Mouse (Mus musculus): ENCODE data around the gene Thsd7b. TPM values are rescaled to one million over a fixed set of nuclear protein-coding genes. Genes with fewer than 3 reads are reported as not detected.

Gene Thsd7b
- 12.2 and 19.9 TPM in 2 replicates for total RNA-seq (2014; rRNA removed)
- 5.2 and 8.0 TPM in 2 replicates for polyA plus RNA-seq (2015; fragmentation: Nextera tagmentation; extraction: Ambion mirVana)

GRCm38 (mm10) chr1:129272982-129273937, at the start of gene Thsd7b:
TSS of gene Thsd7b (plus strand) at chr1:129273302.
- ATAC-seq: peak; percentile 73
- H3K4me1 ChIP-seq (ENCODE audit: insufficient read depth): peaks cover 11% of the 10 kb centered on the region; the same call in 1 of the 2 replicates
- H3K9ac ChIP-seq: peak within 1 kb of the TSS; percentile 66
- no peak within 1 kb of the TSS for H3K27ac ChIP-seq (ENCODE audit: low read depth, low read length)
- H3K4me2 ChIP-seq (ENCODE audit: low read depth): peak within 1 kb of the TSS; percentile 91
- no peaks in the 10 kb centered on the region; the same call in 1 of the 2 replicates for H3K27me3 ChIP-seq (ENCODE audit: insufficient read depth, low read length)
- TF ChIP-seq CTCF (IDR thresholded peaks at IDR 0.05; ENCODE audit: low read depth): no peak
- no peaks in the 10 kb centered on the region for H3K36me3 ChIP-seq (ENCODE audit: insufficient read depth)
- peak within 1 kb of the TSS; percentile 59 for H3K4me3 ChIP-seq (ENCODE audit: low read depth, low read length)
- WGBS: under 1% methylated on average over 36 of the region's 45 CpGs
- H3K9me3 ChIP-seq (ENCODE audit: low read length): no peaks in the 10 kb centered on the region
- peak; percentile 61 for DNase-seq

- Histone ChIP-seq H3K4me2 (ENCODE audit: low read depth) (no peak overlapping the region), H3K36me3 (ENCODE audit: insufficient read depth) (no peaks in the 10 kb centered on the region), H3K4me1 (ENCODE audit: insufficient read depth) (no peaks in the 10 kb centered on the region), H3K27me3 (ENCODE audit: insufficient read depth, low read length) (no peaks in the 10 kb centered on the region), H3K27ac (ENCODE audit: low read depth, low read length) (no peak overlapping the region), H3K4me3 (ENCODE audit: low read depth, low read length) (no peak overlapping the region), H3K9ac (no peak overlapping the region), H3K9me3 (ENCODE audit: low read length) (no peaks in the 10 kb centered on the region)
- 37% methylated on average over 3 of the region's 3 CpGs for WGBS
- no peak; the same call in 1 of the 2 replicates for ATAC-seq
- TF ChIP-seq CTCF (IDR thresholded peaks at IDR 0.05; ENCODE audit: low read depth): peak; percentile 66
- DNase-seq: peak; percentile 39
These were observed 28.8 kb upstream of the Thsd7b start for GRCm38 (mm10) chr1:129244292-129244691.

DNA sequence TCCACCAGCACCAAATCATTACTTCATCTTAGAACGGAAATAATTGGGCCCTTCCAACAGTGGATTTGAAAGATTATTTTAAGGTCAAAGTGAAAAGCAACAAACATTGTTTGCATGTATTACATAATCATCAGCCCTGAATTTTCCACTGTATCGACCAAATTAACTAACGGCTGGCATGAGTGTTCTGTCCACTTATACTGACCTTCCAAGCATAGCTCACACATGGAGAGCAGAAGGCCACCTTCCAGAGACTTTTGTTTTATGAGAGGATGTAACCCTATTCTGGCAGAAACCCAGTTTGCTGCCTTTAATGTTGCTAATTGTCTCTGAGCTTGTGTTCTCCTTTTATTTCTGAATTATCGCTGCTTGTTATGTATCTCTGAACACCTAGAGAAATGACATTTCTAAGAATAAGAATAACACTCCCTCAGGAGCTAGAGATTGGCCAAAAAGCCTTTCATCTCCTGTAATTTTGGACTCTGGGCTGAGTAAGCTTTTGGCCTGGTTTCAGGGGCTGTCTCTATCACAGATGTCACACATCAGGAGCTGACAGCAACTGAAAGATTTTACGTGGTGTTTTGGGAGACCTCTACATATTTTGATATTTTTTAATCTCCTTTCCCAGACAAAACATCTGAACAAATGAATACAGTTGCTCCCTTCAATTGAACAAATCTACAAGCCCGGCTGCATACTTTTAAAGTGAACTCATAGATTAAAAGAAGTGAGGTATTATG, 22.2 kb upstream of the Thsd7b start:
- Histone ChIP-seq H3K27ac (ENCODE audit: low read depth, low read length) (no peak overlapping the region), H3K27me3 (ENCODE audit: insufficient read depth, low read length) (no peaks in the 10 kb centered on the region), H3K4me3 (ENCODE audit: low read depth, low read length) (no peak overlapping the region), H3K9ac (no peak overlapping the region), H3K4me1 (ENCODE audit: insufficient read depth) (no peaks in the 10 kb centered on the region), H3K4me2 (ENCODE audit: low read depth) (no peak overlapping the region), H3K9me3 (ENCODE audit: low read length) (no peaks in the 10 kb centered on the region), H3K36me3 (ENCODE audit: insufficient read depth) (no peaks in the 10 kb centered on the region)
- ATAC-seq: no peak
- WGBS: 63% methylated on average over 6 of the region's 6 CpGs
- TF ChIP-seq CTCF (IDR thresholded peaks at IDR 0.05; ENCODE audit: low read depth): no peak
- DNase-seq: no peak

GRCm38 (mm10) chr1:129266684-129267083, 6.4 kb upstream of the Thsd7b start:
- Histone ChIP-seq H3K27me3 (ENCODE audit: insufficient read depth, low read length) (no peaks in the 10 kb centered on the region; the same call in 1 of the 2 replicates), H3K4me2 (ENCODE audit: low read depth) (no peak overlapping the region), H3K27ac (ENCODE audit: low read depth, low read length) (no peak overlapping the region), H3K4me3 (ENCODE audit: low read depth, low read length) (no peak overlapping the region), H3K9me3 (ENCODE audit: low read length) (no peaks in the 10 kb centered on the region), H3K9ac (no peak overlapping the region), H3K36me3 (ENCODE audit: insufficient read depth) (no peaks in the 10 kb centered on the region), H3K4me1 (ENCODE audit: insufficient read depth) (peaks cover 5% of the 10 kb centered on the region; the same call in 1 of the 2 replicates)
- DNase-seq (no peak), ATAC-seq (no peak)
- WGBS: 94% methylated on average over 3 of the region's 3 CpGs
- no peak for TF ChIP-seq CTCF (IDR thresholded peaks at IDR 0.05; ENCODE audit: low read depth)

- Histone ChIP-seq H3K9ac (no peak overlapping the region), H3K36me3 (ENCODE audit: insufficient read depth) (no peaks in the 10 kb centered on the region), H3K4me3 (ENCODE audit: low read depth, low read length) (no peak overlapping the region), H3K27ac (ENCODE audit: low read depth, low read length) (no peak overlapping the region), H3K9me3 (ENCODE audit: low read length) (no peaks in the 10 kb centered on the region), H3K27me3 (ENCODE audit: insufficient read depth, low read length) (no peaks in the 10 kb centered on the region), H3K4me1 (ENCODE audit: insufficient read depth) (no peaks in the 10 kb centered on the region), H3K4me2 (ENCODE audit: low read depth) (no peak overlapping the region)
- TF ChIP-seq CTCF (IDR thresholded peaks at IDR 0.05; ENCODE audit: low read depth): peak; percentile 25
- WGBS: 82% methylated on average over 1 of the region's 1 CpGs
- ATAC-seq (peak; percentile 59; the same call in 1 of the 2 replicates), DNase-seq (no peak)
These were observed 31.1 kb downstream of the Thsd7b start for GRCm38 (mm10) chr1:129304173-129304572.

DNA sequence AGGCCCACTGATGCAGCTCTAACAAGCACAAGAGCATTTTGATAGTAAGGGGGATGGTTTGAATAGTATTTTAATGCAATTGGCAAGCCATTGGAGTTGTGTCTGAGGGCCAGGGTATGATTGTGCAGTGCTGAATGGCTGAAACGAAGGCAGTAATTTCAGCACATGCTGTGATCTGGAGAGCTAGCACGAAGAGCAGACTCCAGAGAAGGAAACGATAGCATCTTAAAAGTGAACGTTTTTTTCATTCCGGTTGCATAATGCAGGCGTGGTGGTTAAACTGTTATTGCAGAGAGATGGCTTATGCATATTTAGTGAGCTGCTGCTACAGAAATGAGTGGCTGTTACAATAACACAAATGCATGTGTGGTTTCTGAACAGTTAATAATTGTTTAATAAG, 51.3 kb downstream of the Thsd7b start:
- WGBS: 15% methylated on average over 6 of the region's 6 CpGs

More for the DNA sequence above, 51.3 kb downstream of the Thsd7b start:
- H3K4me1 ChIP-seq (ENCODE audit: insufficient read depth): 0 out of 2 replicates have a peak, but pooled peaks cover 4% of the 10 kb centered on the region
- H3K27me3 ChIP-seq (ENCODE audit: insufficient read depth, low read length): no peaks in the 10 kb centered on the region
- ATAC-seq (peak; percentile 73), DNase-seq (peak; percentile 44)
- no peaks in the 10 kb centered on the region for H3K9me3 ChIP-seq (ENCODE audit: low read length)
- no peak overlapping the region for H3K27ac ChIP-seq (ENCODE audit: low read depth, low read length)
- no peak overlapping the region for H3K9ac ChIP-seq
- no peaks in the 10 kb centered on the region for H3K36me3 ChIP-seq (ENCODE audit: insufficient read depth)
- TF ChIP-seq CTCF (IDR thresholded peaks at IDR 0.05; ENCODE audit: low read depth): no peak
- H3K4me3 ChIP-seq (ENCODE audit: low read depth, low read length): no peak overlapping the region
- no peak overlapping the region for H3K4me2 ChIP-seq (ENCODE audit: low read depth)

Measured in forebrain, postnatal 0 days (tissue).